Mouse (Mus musculus) testis, adult 2 months (tissue): ENCODE measurements around the gene Cdh15.

Experiments
- CTCF ChIP-seq: fragments of 200-500 bp; IDR thresholded peaks from 2 replicates; pipeline ENCODE4 v1.5.1; 2012; ENCODE audit warnings: low read depth, mild to moderate bottlenecking, inconsistent platforms, low read length, moderate library complexity; ENCODE audit not compliant: control insufficient read depth, insufficient read depth, insufficient replicate concordance
- POLR2A ChIP-seq: fragments of 200-500 bp; IDR thresholded peaks from 2 replicates; pipeline ENCODE4 v1.6.1; 2012; ENCODE audit warnings: low read depth, mild to moderate bottlenecking, inconsistent platforms, low read length, moderate library complexity; ENCODE audit not compliant: control insufficient read depth

DNA sequence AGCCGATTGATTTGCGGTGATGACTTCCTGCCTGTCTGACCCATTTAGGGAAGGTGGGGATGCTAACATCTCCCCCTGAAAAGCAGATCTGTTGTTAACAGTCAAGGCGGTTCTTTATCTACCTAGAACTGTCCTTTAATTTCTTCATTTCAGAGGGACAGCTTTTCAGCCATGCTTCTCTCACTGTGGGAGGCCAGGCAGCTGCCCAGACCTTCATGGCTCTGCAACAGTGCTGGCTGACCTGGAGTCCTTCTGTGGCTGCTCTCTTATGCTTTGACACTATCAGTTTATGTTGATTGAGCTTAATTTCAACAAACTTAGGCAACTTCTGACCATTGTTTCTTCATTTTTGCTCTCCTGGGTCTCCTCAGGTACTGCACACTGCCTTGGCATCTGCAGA lies 32.5 kb downstream of the Cdh15 start:
- TF ChIP-seq POLR2A (no peak), CTCF (no peak)
